Mouse (Mus musculus): Measurements from ENCODE around the gene Cox6b1. TPM values are rescaled to one million over a fixed set of nuclear protein-coding genes. Genes with fewer than 3 reads are reported as not detected.
A peak's percentile ranks its signal among the peaks of the same experiment; 100 is the strongest.

The Cox6b1 gene
- polyA plus RNA-seq, 1 experiment: 795 TPM

GRCm38 (mm10) chr7:30649591-30650540 lies 23.9 kb upstream of the Cox6b1 start, which contains the start of gene Rbm42:
Gene Rbm42, minus strand, starts transcription at chr7:30650317.
- no peaks in the 10 kb centered on the region for H3K27me3 ChIP-seq (ENCODE audit: control insufficient read depth, insufficient read depth, insufficient read length)
- peaks cover 13% of the 10 kb centered on the region for H3K79me2 ChIP-seq (ENCODE audit: control insufficient read depth, insufficient read depth)
- H3K79me3 ChIP-seq (ENCODE audit: low read depth): peaks cover 5% of the 10 kb centered on the region
- H3K36me3 ChIP-seq (ENCODE audit: control insufficient read depth, insufficient read depth): peaks cover 26% of the 10 kb centered on the region
- peak within 1 kb of the TSS; percentile 85 for H3ac ChIP-seq (ENCODE audit: control insufficient read depth, insufficient read length, low read depth)
- TF ChIP-seq MYOG (IDR thresholded peaks at IDR 0.05; ENCODE audit: control insufficient read depth, extremely low read depth, insufficient read length) (no peak), MAX (IDR thresholded peaks at IDR 0.05) (no peak), MYOD1 (IDR thresholded peaks at IDR 0.05; ENCODE audit: control insufficient read depth, insufficient read length, low read depth) (no peak), USF1 (IDR thresholded peaks at IDR 0.05; ENCODE audit: low read depth) (no peak), FOSL1 (IDR thresholded peaks at IDR 0.05; ENCODE audit: insufficient read depth, low read length, poor library complexity, severe bottlenecking) (no peak), CTCF (IDR thresholded peaks at IDR 0.05; ENCODE audit: control insufficient read depth, insufficient read depth, insufficient read length) (no peak), CEBPB (IDR thresholded peaks at IDR 0.05; ENCODE audit: low read depth) (no peak)
- peak within 1 kb of the TSS; percentile 80 for H3K4me3 ChIP-seq (ENCODE audit: insufficient read depth, poor library complexity, severe bottlenecking)

DNA sequence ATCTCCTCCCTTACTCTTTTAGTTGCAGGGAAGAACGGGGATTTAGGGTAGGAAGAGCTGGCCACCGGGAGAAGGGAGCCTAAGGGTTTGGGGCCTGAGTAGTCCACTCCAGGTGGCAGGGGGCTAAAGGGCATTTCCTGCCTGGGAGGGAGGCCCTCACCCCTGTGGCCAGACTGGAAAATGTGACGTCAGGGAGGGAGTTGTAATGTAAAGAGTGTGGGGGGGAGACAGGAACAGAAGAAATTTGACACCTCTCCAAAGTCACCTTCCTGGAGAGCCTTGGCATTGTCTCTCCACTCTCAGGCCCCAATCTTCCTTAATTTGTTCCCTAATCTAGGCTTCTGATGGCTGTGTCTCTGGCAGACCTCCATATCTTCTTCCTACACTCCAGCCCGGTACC lies 13.1 kb upstream of the Cox6b1 start:
- H3K4me3 ChIP-seq (ENCODE audit: insufficient read depth, poor library complexity, severe bottlenecking): no peak overlapping the region
- no peaks in the 10 kb centered on the region for H3K79me2 ChIP-seq (ENCODE audit: control insufficient read depth, insufficient read depth)

GRCm38 (mm10) chr7:30636395-30636794 lies 10.4 kb upstream of the Cox6b1 start:
- Histone ChIP-seq H3K27me3 (ENCODE audit: control insufficient read depth, insufficient read depth, insufficient read length) (peaks cover 43% of the 10 kb centered on the region), H3K36me3 (ENCODE audit: control insufficient read depth, insufficient read depth) (peaks cover 4% of the 10 kb centered on the region), H3K79me3 (ENCODE audit: low read depth) (no peaks in the 10 kb centered on the region), H3K79me2 (ENCODE audit: control insufficient read depth, insufficient read depth) (no peaks in the 10 kb centered on the region), H3ac (ENCODE audit: control insufficient read depth, insufficient read length, low read depth) (no peak overlapping the region), H3K4me3 (ENCODE audit: insufficient read depth, poor library complexity, severe bottlenecking) (no peak overlapping the region)
- TF ChIP-seq MYOG (IDR thresholded peaks at IDR 0.05; ENCODE audit: control insufficient read depth, extremely low read depth, insufficient read length) (no peak), FOSL1 (IDR thresholded peaks at IDR 0.05; ENCODE audit: insufficient read depth, low read length, poor library complexity, severe bottlenecking) (no peak), CTCF (IDR thresholded peaks at IDR 0.05; ENCODE audit: control insufficient read depth, insufficient read depth, insufficient read length) (no peak), CEBPB (IDR thresholded peaks at IDR 0.05; ENCODE audit: low read depth) (no peak), USF1 (IDR thresholded peaks at IDR 0.05; ENCODE audit: low read depth) (no peak), MAX (IDR thresholded peaks at IDR 0.05) (no peak), MYOD1 (IDR thresholded peaks at IDR 0.05; ENCODE audit: control insufficient read depth, insufficient read length, low read depth) (no peak)

More for the DNA sequence above, 13.1 kb upstream of the Cox6b1 start:
- Histone ChIP-seq H3K27me3 (ENCODE audit: control insufficient read depth, insufficient read depth, insufficient read length) (peaks cover 24% of the 10 kb centered on the region), H3K36me3 (ENCODE audit: control insufficient read depth, insufficient read depth) (peaks cover 13% of the 10 kb centered on the region), H3K79me3 (ENCODE audit: low read depth) (no peaks in the 10 kb centered on the region), H3ac (ENCODE audit: control insufficient read depth, insufficient read length, low read depth) (no peak overlapping the region)
- TF ChIP-seq CEBPB (IDR thresholded peaks at IDR 0.05; ENCODE audit: low read depth) (no peak), MAX (IDR thresholded peaks at IDR 0.05) (no peak), CTCF (IDR thresholded peaks at IDR 0.05; ENCODE audit: control insufficient read depth, insufficient read depth, insufficient read length) (no peak), FOSL1 (IDR thresholded peaks at IDR 0.05; ENCODE audit: insufficient read depth, low read length, poor library complexity, severe bottlenecking) (no peak), MYOD1 (IDR thresholded peaks at IDR 0.05; ENCODE audit: control insufficient read depth, insufficient read length, low read depth) (no peak), MYOG (IDR thresholded peaks at IDR 0.05; ENCODE audit: control insufficient read depth, extremely low read depth, insufficient read length) (no peak), USF1 (IDR thresholded peaks at IDR 0.05; ENCODE audit: low read depth) (no peak)

DNA sequence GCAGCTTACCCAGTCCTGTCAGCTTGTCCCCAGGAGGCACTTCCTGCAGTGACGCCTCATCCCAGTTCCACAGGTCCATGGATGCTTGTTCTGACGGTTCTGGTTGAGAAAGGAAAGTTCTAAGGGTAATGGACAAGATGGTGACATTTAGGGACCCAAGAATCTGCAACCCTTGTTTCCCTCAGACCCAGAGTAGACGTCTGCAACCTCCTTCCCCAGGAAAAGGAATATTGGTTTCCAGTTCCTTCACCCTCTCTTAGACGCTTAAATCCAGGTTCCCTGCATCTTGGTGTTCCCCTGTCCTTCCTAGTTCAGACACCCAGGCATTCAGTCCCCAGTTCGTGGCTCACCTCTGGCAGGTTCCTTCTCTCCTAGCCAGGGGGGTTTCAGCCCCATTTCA lies 9.8 kb upstream of the Cox6b1 start, which contains the start of gene Etv2:
Gene Etv2 (minus strand): TSS at position 101 of the 400 bp plus-strand sequence.
- no peaks in the 10 kb centered on the region for H3K79me3 ChIP-seq (ENCODE audit: low read depth)
- peaks cover 47% of the 10 kb centered on the region for H3K27me3 ChIP-seq (ENCODE audit: control insufficient read depth, insufficient read depth, insufficient read length)
- H3K79me2 ChIP-seq (ENCODE audit: control insufficient read depth, insufficient read depth): no peaks in the 10 kb centered on the region
- TF ChIP-seq CTCF (IDR thresholded peaks at IDR 0.05; ENCODE audit: control insufficient read depth, insufficient read depth, insufficient read length) (no peak), MYOD1 (IDR thresholded peaks at IDR 0.05; ENCODE audit: control insufficient read depth, insufficient read length, low read depth) (no peak)
- H3K4me3 ChIP-seq (ENCODE audit: insufficient read depth, poor library complexity, severe bottlenecking): no peak within 1 kb of the TSS
- H3ac ChIP-seq (ENCODE audit: control insufficient read depth, insufficient read length, low read depth): no peak within 1 kb of the TSS
- H3K36me3 ChIP-seq (ENCODE audit: control insufficient read depth, insufficient read depth): no peaks in the 10 kb centered on the region

GRCm38 (mm10) chr7:30634621-30635020 lies 8.7 kb upstream of the Cox6b1 start:
- TF ChIP-seq FOSL1 (IDR thresholded peaks at IDR 0.05; ENCODE audit: insufficient read depth, low read length, poor library complexity, severe bottlenecking) (no peak), CEBPB (IDR thresholded peaks at IDR 0.05; ENCODE audit: low read depth) (no peak), MYOG (IDR thresholded peaks at IDR 0.05; ENCODE audit: control insufficient read depth, extremely low read depth, insufficient read length) (no peak), USF1 (IDR thresholded peaks at IDR 0.05; ENCODE audit: low read depth) (no peak)
- no peaks in the 10 kb centered on the region for H3K79me2 ChIP-seq (ENCODE audit: control insufficient read depth, insufficient read depth)
- no peaks in the 10 kb centered on the region for H3K79me3 ChIP-seq (ENCODE audit: low read depth)
- H3K27me3 ChIP-seq (ENCODE audit: control insufficient read depth, insufficient read depth, insufficient read length): peaks cover 49% of the 10 kb centered on the region
- H3K36me3 ChIP-seq (ENCODE audit: control insufficient read depth, insufficient read depth): no peaks in the 10 kb centered on the region
- no peak overlapping the region for H3ac ChIP-seq (ENCODE audit: control insufficient read depth, insufficient read length, low read depth)
- H3K4me3 ChIP-seq (ENCODE audit: insufficient read depth, poor library complexity, severe bottlenecking): no peak overlapping the region
